Mouse (Mus musculus): Measurements from ENCODE around the gene Rhod.
"Not testable (repeated sequence)": the region's sequence is repeated elsewhere in the genome, so short reads cannot be mapped to it uniquely, and the experiment has no call there.

Rhod gene

DNA sequence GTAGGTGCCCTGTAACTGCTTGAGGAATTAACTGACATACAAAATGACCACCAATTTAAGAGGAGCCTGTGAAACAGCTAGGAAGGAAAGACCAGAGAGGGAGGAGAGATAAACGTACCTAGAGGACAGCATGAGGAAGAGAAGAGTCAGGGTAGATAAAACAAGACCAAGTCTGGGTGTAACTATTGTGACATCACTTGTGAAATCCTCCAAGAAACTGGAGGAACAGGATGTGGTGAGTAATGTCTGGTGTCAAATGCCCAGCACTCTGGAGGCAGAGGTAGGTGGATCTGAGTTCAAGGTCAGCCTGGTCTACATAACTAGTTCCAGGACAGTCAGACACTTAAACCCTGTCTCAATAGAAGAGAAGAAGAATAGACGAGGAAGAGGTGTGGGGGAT lies 30.2 kb downstream of the Rhod start:
- DNase-seq (ENCODE audit: low spot score): no peak

DNA sequence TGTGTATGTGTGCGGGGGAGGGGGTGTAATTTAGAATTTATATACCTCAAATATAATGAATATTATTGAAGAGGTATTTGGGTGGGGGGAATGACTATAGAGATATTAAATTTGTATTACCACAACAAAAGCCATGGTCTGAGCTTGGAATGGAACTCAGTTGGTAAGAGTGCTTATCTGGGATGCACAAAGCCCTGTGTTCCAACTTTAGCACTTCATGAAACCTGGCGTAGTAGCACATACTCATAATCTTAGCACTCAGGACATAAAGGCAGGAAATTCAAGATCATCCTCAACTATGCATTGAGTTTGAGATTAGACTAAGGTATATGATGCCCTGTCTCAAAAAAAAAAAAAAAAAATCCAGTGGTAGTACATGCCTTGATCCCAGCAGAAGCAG lies 34.4 kb downstream of the Rhod start:
- no peak for DNase-seq (ENCODE audit: low spot score)

GRCm38 (mm10) chr19:4398959-4399358 lies 40.3 kb downstream of the Rhod start:
- no peak for DNase-seq (ENCODE audit: low spot score)

DNA sequence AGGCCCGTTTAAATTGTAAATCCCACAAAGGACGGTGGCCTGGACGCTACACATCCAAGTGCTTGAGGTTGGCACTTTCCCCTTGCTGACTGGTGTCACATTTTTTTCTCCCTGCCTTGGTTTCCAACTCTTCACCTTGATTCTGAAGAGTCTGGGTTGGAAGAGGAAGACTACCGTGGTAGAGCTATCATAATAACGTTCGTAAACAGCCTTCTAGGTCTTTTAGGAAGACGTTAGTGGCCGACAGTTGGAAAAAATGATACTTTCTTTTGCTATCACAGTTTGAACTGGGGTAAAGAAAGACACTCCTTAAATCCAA lies 40.6 kb downstream of the Rhod start:
- DNase-seq (ENCODE audit: low spot score): no peak

DNA sequence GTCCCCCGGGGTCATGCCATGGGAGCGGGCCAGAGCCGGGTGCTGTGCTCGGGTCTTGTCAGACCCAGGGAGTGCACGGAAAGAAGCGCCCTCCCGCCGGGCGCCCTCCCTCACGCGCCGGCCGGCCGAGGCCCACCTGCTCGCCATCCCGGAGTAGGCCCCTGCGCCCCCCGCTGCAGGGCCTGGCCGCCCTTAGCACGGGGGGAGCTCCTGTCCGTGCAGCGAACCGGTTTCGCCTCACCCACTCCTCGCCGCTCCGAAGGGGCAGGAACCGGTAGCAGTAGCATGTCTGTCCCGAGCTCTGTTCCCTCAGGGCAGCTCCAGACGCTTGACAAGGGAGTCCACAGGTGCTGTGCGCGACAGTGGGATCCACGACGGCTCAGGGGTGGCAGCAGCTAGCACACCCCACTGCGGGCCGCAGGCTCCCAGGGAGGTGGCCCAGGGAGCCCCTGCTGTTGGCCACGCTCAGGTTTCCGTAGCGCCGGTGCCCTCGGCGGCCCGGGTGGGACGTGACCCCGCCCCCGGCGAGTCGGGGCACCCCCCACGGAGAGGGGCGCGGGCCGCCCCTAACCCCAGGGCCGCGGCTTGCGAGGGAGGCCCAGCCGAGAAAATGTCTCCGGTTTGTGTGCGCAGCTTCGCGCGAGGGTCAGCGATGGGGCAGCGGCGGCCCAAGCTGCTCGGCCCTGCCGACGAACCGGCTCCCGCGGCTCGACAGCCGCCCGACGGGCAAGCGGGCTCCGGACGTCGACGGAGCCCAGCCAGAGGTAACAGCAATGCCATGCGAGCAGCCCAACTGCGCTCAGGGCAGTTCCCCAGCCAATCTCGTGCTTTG lies 41.2 kb downstream of the Rhod start, which contains the start of gene Kdm2a:
TSS of gene Kdm2a (minus strand) at position 488 of the 832 bp plus-strand sequence.
- no peak for DNase-seq (ENCODE audit: low spot score)

DNA sequence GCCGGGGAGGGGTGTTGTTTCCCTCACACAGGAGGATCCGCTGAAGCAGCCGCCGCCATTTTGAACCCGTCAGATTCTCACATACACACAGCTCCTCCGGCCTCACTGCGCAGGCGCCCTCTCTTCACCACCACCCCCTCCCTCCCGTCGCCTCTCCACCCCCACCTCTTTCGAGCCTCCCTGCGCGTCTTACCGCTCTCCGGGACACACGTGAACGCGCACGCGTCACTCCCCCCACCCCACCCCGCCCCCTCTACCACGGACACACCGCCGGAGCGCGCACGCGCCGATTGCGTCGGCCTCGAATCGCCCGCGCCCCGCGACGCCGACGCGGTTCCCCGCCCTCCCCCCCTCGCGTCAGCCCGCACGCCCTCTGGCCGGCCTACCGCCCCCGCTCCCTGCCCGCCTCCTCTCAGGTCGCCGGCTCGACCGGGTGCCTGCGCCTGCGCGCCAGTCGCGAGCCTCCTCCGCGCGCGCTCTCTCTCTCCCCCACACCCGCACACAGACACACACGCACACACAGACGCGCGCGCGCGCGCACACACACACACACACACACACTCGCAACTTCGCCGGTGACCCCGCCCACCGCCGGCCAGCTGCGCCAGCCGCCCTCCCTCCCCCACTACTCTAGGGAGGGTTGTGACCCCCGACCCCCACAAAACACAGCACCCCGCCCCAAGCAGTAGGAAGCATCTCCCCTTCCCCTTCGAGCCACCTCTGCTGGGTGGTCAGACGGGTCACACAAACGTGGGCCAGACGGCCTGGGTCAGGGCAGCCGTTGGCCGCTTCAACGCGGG lies 42.0 kb downstream of the Rhod start:
- peak; percentile 96 for DNase-seq (ENCODE audit: low spot score)

DNA sequence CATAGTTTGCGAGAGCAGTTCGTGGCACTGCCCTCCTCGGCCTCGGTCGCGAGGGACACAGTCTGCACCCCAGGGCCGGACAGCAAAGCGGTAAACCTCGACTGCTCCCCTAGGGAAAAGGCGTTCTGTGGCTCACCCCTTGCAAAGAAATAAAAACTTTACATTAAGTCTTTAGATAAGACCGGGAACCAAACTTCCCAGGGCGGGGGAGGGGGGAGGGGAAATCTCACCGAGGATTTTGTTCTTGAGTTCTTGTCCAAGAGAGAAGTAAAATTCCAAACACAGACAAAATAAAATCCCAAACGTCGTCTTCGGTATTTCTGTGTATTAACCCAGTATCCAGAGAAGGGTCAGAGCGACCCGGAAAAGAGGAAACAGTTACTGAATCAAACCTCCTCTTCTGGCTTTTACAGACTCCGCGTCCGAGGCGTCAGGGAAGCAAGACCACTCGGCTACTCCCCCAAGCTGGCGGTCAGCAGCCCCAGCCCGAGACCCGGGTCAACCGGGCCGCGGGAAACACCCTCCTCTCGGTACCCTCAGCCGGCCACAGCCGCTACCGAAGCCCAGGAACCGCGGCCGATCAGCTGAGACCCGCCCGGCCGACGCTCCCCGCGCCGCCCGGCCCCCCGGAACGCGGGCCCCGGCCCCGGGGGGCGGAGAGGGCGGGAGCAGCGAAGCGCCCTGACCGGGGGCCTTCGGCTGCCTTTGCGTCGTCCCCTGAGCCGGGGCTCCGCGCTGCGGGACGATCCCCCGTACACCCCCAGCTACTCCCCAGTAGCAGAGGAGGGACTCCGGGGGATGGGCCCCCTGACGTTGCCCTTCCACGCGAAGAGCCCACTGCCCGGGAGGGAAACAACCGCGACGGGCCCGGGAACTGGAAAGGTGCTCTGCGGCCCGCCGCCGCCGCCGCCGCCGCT lies 42.9 kb downstream of the Rhod start:
- DNase-seq (ENCODE audit: low spot score): peak; percentile 49

GRCm38 (mm10) chr19:4387276-4387675 lies 52.0 kb downstream of the Rhod start:
- DNase-seq (ENCODE audit: low spot score): no peak

DNA sequence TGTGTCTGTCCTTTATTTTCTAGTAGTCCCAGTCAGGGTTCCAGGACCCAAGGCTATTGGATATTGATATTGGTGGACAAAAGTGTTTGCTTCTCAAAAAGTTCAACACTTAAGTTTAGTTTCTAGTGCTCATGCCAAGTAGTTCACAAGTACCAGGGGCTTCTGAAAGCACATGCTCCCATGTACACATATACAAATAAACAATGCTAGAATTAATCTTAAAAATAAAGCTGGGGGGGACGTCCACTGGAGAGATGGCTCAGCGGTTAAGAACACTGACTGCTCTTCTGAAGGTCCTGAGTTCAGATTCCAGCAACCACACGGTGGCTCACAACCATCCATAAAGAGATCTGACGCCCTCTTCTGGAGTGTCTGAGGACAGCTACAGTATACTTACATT lies 54.2 kb downstream of the Rhod start:
- DNase-seq (ENCODE audit: low spot score): no peak

- DNase-seq (ENCODE audit: low spot score): no peak
Measured at GRCm38 (mm10) chr19:4384322-4384721, 54.9 kb downstream of the Rhod start.

DNA sequence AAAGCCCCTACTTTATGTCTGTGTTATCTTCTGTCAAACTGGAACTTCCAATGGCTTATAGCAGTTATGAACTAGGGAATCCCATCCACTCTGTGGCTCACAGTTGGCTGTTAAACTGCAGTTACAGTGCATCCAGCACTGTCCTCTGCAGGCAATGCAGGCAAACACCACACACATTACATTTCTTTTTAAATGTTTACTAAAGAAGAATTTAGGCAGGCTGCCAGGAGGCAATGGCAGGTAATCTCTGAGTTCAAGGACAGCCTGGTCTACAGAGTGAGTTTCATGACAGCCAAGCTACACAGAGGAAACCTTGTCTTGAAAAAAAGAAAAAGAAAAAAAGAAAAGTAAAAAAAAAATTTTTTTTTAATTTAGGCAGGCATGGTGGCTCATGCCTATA lies 55.9 kb downstream of the Rhod start:
- DNase-seq (ENCODE audit: low spot score): no peak

GRCm38 (mm10) chr19:4382303-4382702 lies 56.9 kb downstream of the Rhod start:
- not testable (repeated sequence) for DNase-seq (ENCODE audit: low spot score)

All from c-Kit-positive CD71-positive TER-119-positive erythroid progenitor cells, embryonic 14.5 days (primary cell).